Mouse (Mus musculus) lung, adult 2 months (tissue): ENCODE results near the gene Cd164. TPM values are rescaled to one million over a fixed set of nuclear protein-coding genes. Genes with fewer than 3 reads are reported as not detected.

Source experiments
- DNase-seq: peaks from one replicate; pipeline ENCODE4 v3.0.0; 2022
- H3K4me1 ChIP-seq: fragments of 200-500 bp; 2 replicates; pipeline ENCODE4 v1.6.1; 2011; ENCODE audit warnings: low read length; ENCODE audit not compliant: control insufficient read depth, insufficient read depth
- H3K4me3 ChIP-seq: fragments of 200-500 bp; replicated peaks from 2 replicates; pipeline ENCODE3; 2011; ENCODE audit warnings: low read depth, mild to moderate bottlenecking, control low read depth, low read length; ENCODE audit errors: extremely low read depth
- CTCF ChIP-seq: fragments of 200-500 bp; IDR thresholded peaks from 2 replicates; pipeline ENCODE4 v1.5.1; 2011; ENCODE audit warnings: mild to moderate bottlenecking, low read length, control low read depth; ENCODE audit not compliant: insufficient read depth
- POLR2A ChIP-seq: fragments of 200-500 bp; IDR thresholded peaks from 2 replicates; pipeline ENCODE4 v1.6.1; 2011; ENCODE audit warnings: low read depth, mild to moderate bottlenecking, control low read depth, low read length, borderline replicate concordance; ENCODE audit errors: extremely low read depth
- WGBS: fragments of 180-500 bp; shearing (Covaris S2); methylation state at CpG from one replicate; pipeline ENCODE4 v1.1.7; 2018; 5-methylcytosine and 5-hydroxymethylcytosine counted together
- polyA plus RNA-seq: library from polyadenylated mRNA; depleted of rRNA; stranded (reverse); fragments of >200 nt; gene quantifications from 2 replicates; pipeline ENCODE4 v1.2.3, GENCODE M21; 2012

Gene Cd164
- polyA plus RNA-seq, 1 experiment = 131 TPM

DNA sequence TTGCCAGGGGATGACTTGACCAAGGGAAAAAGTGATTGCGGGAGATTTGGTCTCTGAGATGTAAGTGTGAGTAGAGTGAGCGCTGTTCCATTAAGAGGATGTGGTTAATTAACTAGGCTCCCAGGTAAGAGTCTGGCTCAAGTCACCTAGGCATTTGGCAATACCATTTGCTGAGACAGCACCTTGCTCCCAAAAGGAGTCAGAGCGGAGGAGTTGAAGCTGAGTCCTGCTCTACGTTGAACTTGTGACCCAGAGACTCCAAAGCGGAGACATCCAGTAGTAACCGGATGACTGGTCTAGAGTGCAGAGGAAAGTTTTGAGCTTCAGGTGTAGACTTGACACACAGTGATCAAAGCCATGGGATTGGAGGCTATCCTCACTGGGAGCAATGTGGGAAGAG, 22.8 kb downstream of the Cd164 start:
- TF ChIP-seq POLR2A (no peak), CTCF (no peak)
- no peak for DNase-seq
- Histone ChIP-seq H3K4me1 (no peaks in the 10 kb centered on the region; the same call in 1 of the 2 replicates), H3K4me3 (no peak overlapping the region)
- WGBS = 93% methylated on average over 6 of the region's 6 CpGs

DNA sequence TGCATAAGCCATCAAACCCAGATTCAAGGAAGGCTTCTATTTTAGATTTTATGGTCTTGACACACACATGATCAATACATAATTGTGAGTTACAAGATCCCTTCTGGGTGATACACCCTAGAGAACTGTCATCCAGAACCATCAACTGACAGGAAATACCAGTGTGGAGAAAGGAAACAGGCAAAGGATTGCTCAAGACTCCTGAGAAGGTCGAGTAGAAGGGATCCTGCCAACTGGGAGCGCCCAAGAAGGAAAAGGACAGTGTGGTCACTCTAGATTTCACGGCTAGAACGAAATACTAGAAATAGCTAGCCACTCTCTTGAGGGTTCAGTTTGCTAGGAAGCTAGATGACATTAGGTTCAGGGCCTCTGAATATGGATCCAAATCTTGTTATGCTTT, 24.2 kb downstream of the Cd164 start:
- DNase-seq = no peak
- Histone ChIP-seq H3K4me3 (no peak overlapping the region), H3K4me1 (no peaks in the 10 kb centered on the region; the same call in 1 of the 2 replicates)
- no peak for TF ChIP-seq CTCF
- no peak for TF ChIP-seq POLR2A
- WGBS = 60% methylated on average over 4 of the region's 4 CpGs

DNA sequence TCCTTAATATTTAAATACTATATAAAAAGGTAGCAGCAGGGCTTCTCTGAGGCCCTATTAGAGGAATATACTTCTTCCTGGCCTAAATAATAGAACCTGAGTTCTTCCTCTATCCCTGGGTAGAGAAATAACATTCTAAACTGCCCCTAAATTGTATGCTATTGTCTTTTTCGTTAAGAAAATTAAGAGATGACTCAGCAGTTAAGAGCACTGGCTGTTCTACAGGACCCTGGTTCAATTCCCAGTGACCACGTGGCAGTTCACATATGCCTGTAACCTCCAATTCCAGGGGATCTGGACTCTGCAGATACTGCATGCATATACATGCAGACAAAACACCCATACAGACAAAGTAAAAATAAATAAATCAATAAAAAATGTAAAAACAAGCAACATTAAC, 24.6 kb downstream of the Cd164 start:
- H3K4me1 ChIP-seq = no peaks in the 10 kb centered on the region; the same call in 1 of the 2 replicates
- DNase-seq = no peak
- TF ChIP-seq POLR2A (no peak), CTCF (no peak)
- 65% methylated on average over 2 of the region's 2 CpGs for WGBS
- no peak overlapping the region for H3K4me3 ChIP-seq

DNA sequence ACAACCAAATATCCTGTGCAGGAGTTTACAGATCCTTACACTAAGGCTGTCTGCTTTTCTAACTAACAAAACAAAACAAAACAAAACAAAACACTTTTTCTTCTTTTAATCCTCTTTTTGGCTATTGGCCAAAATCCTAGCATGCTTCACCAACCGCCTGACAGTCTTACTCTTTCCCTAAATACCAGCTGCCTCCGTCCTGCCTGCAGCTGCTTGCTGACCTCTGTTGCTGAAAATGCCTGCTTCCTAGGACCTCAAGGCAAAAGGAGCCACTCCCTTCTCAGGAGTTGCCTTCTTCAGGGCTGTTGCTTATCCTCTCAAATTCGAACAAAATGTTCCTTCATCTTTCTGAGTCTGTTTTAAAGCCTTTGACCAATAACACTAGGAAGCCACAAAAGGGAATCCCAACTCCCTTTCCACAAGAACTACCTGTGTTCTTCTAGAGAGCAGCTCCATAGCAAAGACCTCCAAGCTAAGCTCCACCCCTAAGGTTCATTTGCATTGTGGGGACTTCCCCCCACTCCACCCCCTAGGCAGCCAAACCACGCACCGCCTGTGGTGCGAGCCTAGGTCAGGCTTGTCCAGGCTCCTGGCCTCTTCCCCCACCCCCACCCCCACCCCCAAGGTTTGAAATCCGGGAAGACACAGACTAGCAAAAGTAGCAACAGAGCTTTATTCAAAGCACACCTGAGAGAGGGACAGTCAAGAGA, 25.4 kb downstream of the Cd164 start:
- TF ChIP-seq POLR2A = no peak
- no peak for TF ChIP-seq CTCF
- Histone ChIP-seq H3K4me3 (no peak overlapping the region), H3K4me1 (no peaks in the 10 kb centered on the region; the same call in 1 of the 2 replicates)
- no peak for DNase-seq
- 22% methylated on average over 7 of the region's 7 CpGs for WGBS

DNA sequence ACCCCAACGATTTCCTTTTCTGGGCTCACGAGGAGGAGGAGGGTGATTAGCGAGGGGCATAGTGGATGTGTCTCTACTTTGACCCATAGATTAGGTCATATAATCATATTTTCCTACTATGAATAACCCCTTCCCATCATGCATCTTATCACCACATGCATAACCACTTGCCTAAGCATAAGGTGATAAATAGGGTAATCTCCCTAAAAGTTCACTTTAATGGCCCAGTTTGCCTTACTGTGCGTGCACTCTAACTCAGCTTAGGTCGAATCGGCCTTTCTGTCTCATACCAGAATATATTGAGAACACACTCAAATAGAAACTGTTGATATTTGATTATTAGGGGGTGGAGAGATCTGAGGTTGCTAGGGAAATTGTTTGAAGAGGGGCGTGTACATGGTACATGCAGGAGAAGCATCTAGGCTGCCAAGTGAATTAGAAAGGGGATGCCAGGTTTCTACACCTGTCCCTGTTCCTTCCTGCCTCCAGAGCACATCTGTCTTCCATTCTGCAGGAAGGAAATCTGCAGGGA, 26.1 kb downstream of the Cd164 start:
- TF ChIP-seq POLR2A (no peak), CTCF (no peak)
- no peak for DNase-seq
- 57% methylated on average over 7 of the region's 7 CpGs for WGBS
- Histone ChIP-seq H3K4me3 (no peak overlapping the region), H3K4me1 (no peaks in the 10 kb centered on the region; the same call in 1 of the 2 replicates)

DNA sequence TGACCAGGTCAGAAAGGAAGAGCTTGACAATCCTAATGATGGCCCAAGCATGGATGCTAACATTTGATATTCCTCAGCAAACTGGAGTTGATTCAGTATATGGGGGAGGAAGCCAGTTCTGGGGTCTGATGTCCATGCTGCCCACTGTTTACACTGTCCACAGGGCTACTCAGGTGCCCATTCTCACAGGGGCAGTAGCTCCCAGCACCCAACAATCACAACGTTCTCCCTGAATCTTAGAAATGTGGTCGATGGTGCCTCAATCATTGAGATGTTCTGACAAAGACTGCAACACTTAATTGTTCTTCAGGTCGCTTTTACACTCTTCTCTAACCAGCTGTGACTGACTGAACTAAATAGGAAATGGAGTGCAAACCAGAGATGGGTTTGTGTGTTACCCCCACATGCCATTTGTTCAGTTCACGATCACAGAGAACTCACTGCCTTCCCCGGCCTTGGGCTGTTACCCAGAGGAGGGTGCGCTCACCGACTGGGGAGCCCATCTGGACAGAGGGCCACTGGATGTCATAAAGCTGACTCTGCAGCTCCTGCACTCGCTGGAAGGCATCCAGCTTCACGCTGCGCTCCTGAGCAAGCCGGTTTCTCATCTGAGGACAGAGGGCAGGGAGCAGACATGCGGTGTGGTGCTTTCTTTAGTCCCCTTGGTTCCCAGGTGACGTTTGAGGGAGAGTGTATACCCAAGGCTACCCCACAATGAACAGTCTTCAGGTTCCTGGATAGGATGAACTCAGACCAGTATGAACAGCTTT, 27.4 kb downstream of the Cd164 start:
- WGBS = 69% methylated on average over 13 of the region's 13 CpGs
- TF ChIP-seq CTCF (no peak), POLR2A (no peak)
- Histone ChIP-seq H3K4me1 (no peaks in the 10 kb centered on the region; the same call in 1 of the 2 replicates), H3K4me3 (no peak overlapping the region)
- no peak for DNase-seq

DNA sequence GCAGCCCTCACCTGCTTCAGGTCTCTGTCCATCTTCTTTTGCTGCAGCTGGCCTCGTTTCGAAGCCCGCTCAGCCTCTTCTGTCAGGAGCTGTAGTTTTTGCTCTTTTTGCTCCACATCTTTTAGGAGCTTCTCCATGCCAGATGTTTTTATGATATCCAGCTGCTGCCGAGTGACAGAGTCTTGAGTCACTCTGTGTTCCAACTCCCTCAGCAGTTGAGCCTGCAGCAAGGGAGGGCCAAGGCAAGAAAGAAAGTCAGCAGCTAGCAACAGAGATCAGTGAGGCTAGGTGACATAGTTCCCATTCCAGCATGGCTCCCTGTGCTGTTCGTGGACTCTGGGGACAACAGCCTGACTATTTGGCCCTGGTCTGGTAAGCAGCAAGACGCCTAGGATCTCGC, 31.5 kb downstream of the Cd164 start:
- no peak for DNase-seq
- H3K4me3 ChIP-seq = no peak overlapping the region
- TF ChIP-seq POLR2A = no peak
- TF ChIP-seq CTCF = no peak
- peaks cover 4% of the 10 kb centered on the region; the same call in 1 of the 2 replicates for H3K4me1 ChIP-seq
- 73% methylated on average over 7 of the region's 7 CpGs for WGBS

DNA sequence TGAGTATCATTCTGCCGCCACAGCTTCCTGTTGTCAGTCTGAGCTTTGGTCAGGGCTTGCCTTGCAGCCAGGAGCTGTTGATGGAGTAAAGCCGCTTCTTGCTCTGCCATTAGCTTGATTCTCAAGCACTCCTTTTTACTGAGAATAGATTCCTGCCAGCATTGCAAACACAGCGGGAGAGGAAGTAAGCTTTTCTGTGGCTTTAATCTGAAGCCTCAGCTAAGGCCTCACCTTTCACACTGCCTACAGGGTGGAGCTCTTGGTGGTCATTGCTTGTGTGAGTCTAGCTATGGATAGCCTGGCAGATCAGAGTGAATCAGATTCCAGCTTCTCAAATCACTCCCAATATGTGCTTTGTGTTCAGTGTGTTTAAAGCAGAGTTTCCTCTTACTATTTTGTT, 33.1 kb downstream of the Cd164 start:
- Histone ChIP-seq H3K4me1 (peaks cover 4% of the 10 kb centered on the region; the same call in 1 of the 2 replicates), H3K4me3 (no peak overlapping the region)
- TF ChIP-seq CTCF = no peak
- no peak for TF ChIP-seq POLR2A
- DNase-seq = no peak
- WGBS = 37% methylated on average over 3 of the region's 3 CpGs

DNA sequence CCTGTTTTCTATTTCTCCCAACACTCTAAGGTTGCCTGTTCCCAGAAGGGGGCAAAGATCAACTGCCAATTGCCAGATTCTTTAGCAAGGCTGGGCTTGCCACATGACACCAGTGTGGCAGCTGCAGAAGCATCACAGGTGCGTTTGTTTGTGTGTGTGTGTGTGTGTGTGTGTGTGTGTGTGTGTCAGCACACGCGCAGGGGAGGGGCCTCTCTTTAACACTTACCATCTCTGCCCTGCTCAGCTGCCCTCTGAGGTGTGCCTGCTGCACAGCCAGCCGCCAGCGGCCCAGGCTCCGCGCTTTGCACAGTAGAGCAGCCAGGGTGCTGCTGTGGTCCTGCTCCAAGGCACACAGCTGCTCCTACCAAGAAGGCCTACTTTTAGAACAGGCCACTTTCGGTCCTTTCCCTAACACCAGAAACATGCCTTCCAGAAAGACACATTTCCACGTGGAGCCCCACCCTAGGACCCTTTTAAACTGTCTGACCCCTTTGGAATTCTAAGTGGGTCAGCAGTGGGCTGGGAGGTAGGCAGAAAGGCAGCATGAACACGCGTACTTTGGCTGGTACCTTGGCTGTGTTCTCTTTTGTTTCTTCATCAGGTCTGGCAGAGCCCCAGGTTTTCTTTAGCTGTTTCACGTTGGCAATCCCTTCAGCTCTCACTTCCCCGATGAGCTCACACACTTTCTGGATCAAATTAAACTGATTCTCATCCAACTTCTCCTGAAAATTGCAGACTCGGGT, 33.8 kb downstream of the Cd164 start:
- TF ChIP-seq CTCF (no peak), POLR2A (no peak)
- WGBS = 39% methylated on average over 14 of the region's 14 CpGs
- H3K4me3 ChIP-seq = no peak overlapping the region
- H3K4me1 ChIP-seq = peaks cover 4% of the 10 kb centered on the region; the same call in 1 of the 2 replicates
- no peak for DNase-seq
